Mouse (Mus musculus): Measurements from ENCODE around the gene Stmn1.

GRCm38 (mm10) chr4:134444949-134445348 lies 23.2 kb upstream of the Stmn1 start:
- TF ChIP-seq GATA1 (IDR thresholded peaks at IDR 0.05; ENCODE audit: borderline replicate concordance, low read length) (no peak), FLI1 (IDR thresholded peaks at IDR 0.05; ENCODE audit: low read length) (no peak)
